Mouse (Mus musculus): ENCODE results near the gene Frem2.

The Frem2 gene

DNA sequence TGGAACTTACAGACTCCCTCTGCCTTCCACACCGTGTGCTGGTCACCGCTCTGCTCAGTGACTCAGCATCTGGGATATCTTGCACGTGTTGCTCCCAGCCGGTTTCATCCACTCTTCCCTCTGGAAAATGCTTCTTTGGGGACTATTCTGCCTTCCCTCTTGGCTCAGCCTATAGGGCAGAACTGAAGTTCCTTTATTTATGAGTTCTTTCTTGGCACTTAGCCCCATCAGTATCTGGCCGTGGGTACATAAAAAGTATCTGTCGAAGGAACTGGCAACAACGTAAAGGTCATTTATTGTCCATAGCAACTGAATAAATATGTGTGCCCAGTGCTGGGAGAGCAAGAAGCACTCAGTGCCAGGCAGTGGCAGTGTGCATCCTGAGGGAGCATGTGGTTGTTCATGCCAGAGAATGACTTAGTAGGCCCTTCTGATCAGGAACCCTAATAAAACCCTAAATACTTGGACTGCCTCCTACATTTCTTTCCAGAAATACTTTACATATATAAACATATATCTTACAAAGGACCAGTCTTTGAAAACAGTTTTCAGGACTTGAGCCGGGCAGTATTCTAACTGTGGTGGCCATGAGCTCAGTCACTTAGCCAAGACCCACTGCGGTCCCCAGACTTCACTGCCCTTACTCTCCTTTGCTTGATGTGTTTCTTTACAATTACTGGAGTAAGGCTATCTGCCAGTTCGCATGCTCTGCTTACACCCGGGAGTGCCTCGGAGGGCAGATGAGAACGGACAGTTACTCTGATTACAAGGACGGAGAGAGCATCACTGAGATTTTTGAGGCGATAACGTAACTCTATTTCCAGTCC lies 99.6 kb downstream of the Frem2 start:
- no peak for DNase-seq (ENCODE audit: low spot score)

DNA sequence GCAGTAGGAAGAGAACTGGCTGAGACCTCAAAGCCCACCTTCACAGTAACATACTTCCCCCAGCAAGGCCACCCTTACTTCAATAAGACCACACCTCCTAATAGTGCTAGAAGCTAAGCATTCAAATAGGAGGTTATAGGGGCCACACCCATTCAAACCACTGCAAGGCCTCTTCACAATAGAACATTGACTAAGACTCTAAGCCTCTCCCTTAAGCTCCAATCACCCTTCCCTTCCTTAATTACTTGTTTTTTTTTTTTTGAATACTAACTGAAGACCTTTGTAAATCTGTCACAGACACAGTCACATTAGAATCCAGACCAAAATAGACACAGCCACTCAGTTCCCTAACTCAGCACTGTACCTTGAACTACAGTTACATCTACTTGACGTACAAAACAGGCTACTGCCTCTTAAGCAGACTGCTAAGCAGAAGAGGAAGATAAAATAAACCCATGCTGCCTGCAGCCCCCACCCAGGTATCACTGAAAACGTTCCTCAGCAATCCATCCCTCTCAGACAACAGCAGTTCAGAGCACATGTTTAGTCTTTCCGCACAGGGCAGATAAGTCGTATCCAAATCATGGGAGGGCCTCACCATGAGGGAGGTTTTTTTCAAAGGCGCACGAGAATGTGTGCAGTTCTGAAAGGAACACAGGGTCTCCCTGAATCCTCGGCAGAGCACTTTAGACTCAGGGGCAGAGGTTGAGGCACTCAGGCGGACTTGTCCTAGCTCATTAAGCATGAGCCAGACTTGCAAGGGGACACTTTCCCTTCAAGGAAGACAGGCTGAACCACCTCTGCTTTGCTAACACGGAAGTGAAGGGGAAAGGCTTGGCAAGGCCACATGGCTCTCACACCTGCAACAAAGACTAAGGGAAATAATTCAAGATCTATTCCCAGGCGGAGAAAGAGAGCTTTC lies 101.9 kb downstream of the Frem2 start:
- DNase-seq (ENCODE audit: low spot score): no peak

DNA sequence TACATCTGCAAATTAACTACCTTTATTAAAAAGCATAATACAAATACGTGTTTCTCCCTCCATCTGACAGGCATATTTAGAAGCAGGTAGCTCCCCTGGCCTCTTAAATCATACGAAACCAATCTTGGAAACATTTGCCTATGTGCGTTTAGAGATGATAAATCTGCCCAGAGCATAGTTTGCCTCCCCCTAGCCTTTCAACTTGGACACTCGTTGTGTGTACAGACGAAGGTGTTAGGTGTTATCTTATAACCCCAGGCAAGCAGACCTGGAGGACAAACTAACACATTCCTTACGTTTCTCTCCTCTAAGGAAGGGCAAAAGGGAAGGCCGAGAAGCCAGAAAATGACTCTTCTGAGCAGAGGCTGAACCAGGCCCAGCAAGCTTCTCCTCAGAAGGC lies 104.5 kb downstream of the Frem2 start:
- no peak for DNase-seq (ENCODE audit: low spot score)

DNA sequence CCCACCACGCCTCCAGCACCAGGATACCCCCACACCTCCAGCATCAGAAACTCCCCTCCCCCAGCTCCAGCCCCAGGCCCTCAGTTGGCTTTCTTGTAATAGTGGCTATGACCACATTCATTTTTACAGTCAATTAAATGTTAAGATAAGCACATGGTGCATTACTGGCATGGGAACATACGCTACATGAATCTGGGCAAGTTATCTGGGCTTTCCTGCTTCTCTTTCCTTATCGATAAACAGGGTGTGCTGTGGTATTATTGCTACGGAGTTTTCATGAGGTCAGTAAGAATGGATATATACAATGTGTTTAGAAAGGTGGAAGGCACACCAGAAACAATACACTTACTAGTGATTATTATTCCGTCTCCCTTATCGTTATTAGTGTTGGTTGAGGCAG lies 125.1 kb downstream of the Frem2 start:
- no peak for DNase-seq (ENCODE audit: low spot score)

DNA sequence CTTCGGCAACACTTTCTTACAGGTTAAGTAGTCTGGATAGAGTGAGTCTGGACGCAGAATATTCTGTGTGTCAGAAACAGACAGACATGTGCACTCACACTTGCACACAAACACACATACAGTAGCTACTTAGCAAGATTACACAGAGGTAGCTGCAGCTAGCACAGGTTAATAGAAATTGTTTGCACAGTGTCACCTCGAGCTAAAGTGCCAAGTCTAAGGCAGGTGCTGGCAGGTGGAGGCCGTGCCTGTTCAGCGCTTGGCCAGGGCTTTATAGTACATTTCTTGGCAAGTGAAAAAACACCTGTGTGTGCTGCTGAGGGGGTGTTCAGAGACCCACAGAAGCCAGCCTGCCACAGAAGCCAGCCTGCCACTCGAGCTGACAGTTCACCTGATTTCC lies 126.8 kb downstream of the Frem2 start:
- no peak for DNase-seq (ENCODE audit: low spot score)

DNA sequence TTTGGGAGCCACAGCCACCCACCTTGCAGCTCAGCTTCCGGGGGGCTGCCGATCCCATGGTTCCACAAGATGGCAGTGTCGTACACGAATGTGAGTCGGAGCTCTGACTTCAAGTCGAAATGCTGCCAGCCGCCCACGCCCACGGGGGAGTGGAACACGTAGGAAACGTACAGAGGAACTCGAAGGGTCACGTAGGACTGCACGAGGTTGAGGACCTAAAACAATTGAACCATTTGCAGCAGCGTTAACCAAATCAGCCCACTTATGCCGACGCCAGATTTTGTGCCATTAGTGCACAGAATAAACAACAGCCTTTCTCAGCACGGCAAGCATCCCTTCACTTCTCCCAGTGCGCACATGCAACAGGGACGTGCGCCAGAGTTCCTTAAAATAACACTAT lies 131.4 kb downstream of the Frem2 start:
- peak; percentile 62 for DNase-seq (ENCODE audit: low spot score)

DNA sequence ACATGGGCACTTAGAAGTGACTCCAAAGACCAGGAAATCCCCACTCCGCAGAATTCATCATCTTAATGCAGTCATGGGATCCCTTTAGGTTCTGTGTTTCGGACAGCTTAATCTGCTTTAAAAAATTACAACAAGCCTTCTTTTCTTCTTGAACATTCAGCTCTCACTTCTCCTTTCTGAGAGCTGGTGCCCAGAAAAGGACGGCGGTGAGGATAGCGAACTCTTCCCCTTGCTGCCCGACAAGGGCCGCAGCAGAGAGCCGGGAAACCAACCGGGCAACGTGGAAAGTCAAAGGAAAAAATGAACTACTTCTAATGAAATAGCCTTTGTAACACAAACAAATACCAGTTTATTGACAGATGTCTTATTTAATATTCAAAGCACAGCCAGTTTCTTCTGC lies 134.4 kb downstream of the Frem2 start:
- no peak for DNase-seq (ENCODE audit: low spot score)

DNA sequence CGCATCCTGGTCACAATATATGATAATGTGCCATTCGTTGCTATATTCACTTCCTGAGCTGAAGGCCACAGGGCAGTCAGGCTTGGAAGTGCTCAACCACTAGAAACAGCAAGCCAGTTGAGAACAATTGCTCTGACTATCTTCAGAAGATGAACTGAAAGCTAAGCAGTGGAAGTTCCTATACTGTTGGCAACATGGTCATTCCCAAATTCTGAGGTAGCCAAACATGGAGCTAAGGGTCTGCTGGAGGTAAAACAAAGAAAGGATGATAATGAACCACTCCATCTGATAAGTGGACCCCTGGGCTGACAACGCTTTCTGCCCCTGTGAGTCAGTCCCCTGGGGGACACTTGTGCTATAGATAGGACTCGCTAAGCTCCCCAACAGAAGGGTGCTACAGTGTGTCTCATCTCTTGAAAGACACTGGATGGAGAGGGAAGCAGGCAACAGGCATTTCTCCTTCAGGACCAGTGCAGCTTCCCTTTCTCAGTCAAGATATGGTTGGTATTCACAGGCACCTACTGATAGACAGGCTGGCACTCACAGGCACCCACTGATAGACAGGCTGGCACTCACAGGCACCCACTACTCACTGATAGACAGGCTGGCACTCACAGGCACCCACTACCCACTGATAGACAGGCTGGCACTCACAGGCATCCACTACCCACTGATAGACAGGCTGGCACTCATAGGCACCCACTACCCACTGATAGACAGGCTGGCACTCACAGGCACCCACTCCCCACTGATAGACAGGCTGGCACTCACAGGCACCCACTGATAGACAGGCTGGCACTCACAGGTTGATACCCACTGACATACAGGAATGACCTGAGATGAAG lies 142.7 kb downstream of the Frem2 start:
- no peak for DNase-seq (ENCODE audit: low spot score)

DNA sequence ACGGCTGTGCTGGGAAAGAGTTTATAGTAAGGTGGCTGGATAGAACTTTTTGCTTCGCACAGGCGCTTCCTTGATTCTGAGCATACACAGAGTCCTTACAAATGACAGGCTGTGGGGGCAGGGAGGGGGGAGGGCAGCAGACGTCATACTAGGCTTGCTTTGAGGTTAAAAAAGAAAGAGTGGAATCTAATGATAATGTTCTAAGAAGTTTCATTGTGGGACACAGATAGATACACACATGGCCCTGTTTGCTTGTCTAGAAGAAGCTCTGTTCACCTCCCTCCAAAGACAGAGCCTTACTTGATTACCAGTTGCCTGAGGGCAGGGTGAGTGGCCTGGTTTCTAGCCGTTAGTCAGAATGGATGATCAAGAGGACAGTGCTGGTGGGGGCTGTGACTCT lies 144.1 kb downstream of the Frem2 start:
- no peak for DNase-seq (ENCODE audit: low spot score)

DNA sequence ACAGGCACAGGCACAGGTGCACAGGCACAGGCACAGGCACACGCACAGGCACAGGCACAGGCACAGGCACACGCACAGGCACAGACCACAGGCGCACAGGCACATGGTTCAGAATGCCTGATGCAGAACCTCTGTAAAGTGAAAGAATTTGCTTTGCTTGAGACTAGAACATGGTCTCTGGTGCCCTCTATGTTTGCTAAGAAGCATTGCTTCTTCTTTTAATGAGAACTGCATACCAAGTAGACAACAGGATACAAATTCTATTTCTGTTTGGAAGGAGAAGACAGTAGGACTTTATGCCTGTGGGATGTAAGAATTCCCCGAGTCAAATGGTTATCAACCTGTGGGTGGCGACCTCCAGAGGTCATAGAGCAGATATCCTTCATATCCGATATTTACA lies 154.7 kb downstream of the Frem2 start:
- no peak for DNase-seq (ENCODE audit: low spot score)

DNA sequence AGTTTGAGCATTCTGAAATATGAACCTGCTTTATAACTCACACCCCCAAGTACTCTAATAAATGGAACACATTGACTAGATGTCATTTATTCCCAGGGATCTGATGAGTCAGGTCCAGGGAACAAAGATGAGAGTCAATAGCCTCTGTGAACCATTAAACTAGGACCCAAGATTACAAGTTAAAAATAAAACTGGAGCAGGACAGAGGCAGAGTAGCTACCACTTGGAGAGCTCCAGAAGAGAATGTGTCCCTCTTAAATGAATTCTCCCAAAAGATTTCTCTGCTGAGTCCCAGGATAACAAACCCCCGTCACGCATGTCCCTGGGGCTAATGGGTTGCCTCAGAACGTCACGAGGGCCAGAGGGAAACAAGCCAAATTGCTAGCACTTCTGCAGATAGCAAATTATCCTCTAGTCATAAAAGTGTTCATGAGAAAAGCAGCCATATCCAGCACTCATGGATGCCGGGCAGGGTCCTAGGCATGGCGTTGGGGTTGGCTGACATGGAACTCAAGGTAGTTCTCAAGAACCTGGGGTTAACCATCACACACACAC lies 158.7 kb downstream of the Frem2 start:
- DNase-seq (ENCODE audit: low spot score): no peak

DNA sequence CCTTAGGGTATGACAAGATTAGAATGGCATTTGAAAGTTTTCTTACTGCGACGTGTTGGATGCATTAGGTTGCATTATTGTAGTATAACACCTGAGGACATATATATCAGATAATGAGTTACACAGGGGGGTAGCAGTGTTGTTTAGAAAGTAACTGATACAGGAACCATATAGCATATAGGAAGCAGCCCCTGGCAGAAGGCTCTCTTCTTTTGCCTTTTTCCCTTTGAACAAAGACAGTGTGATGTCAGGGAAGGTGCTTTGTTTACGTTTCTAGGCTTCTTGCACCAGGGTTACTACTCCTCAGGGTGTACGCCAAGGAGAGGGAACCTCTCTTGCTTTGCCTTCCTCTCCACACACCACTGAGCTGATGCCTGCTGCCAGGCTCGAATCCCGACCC lies 168.8 kb downstream of the Frem2 start, which contains the start of gene Stoml3:
Stoml3 (plus strand) TSS at position 301 of the 400 bp plus-strand sequence.
- DNase-seq (ENCODE audit: low spot score): no peak

DNA sequence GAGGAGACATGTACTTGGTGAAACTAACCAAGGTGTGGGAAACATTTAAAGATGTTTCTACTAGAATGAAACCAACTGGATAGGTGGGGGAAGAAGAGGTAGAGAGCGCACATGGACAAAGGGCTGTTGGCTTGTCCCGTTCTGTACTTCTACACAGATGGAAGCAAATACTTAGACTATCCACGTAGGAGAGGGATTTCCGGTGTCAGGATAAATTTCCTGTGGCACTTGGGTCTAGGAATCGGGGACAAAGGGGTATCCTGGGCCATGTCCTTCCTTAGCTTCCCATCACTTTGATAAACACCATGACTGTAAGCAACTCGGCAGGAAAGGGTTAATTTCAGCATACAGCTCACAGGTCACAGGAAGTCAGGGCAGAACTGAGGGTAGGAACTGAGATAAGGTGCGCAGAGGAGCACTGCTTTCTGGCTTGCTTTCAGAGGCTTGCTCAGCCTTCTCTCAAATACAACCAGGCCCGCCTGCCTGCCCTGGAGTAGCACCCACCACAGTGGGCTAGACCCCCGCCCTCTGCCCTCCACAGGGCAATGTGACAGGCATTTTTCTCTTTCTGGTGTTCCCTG lies 170.1 kb downstream of the Frem2 start:
- no peak for DNase-seq (ENCODE audit: low spot score)

DNA sequence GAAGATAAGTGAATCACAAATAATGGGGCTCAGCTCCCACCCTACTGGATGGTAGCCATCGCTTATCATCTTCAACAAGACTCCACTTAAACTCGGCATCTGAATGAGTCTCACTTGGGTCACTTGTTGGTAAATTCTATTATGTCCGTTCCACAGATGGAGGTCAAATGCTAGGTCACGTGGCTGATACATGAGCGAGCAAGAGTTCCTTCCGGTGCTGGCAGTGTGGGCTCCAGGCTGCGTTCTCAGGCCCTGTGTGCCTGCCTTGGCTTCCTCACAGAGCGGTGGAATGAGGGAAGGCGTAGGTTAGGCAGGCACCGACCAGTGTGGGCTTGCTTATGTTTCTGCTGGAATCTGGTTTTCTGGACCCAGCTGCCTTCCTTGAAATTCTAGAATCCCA lies 170.6 kb downstream of the Frem2 start:
- DNase-seq (ENCODE audit: low spot score): no peak

DNA sequence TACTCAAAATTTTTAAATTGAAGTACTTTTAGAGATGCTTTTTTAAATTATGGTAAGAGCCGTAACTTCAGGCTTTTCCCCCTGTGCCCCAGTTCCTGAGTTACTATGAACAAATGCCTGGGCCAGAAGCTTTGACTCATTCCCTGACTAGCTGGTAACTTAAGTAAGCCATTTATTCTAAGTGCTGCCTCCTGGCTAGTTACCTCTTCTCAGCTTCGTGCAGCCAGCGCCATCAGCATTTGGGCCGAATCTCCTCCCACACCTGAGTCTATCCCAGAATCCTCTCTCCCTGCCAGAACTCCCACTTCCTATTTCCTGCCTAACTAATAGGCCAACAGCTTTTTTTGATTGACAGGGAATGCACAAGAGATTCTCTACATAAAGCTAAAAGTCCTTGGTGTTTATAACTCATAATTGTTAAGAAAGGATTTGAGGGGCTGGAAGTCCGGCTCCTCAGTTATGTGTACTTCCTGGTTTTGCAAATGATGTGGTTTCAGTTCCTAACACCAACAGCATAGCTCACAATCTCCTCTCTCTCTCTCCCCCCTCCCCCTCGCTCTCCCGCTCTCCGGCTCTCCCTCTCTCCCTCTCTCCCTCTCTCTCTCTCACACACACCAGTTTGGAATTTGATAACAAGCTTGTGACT lies 173.6 kb downstream of the Frem2 start:
- DNase-seq (ENCODE audit: low spot score): no peak

DNA sequence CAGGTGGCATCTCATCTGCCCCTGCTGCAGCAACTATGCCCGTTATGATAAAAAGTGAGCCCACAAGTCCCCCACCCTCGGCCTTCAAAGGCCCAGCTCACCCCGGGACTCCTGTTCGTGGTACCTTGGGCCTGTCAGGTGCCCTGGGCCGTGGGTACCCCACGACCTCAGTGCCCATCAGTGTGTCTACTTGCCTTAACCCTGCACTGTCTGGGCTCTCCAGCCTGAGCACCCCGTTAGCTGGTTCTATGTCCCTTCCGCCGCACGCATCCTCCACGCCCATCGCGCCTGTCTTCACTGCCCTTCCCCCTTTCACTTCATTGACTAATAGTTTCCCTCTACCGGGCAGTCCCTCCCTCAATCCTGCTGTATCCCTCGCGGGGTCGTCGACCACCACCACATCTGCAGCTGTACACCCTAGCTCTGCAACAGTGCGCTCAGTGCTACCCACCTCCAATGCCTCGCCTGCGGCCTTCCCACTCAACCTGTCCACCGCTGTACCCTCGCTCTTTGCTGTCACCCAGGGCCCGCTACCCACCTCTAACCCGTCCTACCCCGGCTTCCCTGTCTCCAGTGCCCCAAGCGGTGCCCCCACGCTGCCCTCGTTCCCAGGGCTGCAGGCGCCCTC lies 178.6 kb downstream of the Frem2 start:
- DNase-seq (ENCODE audit: low spot score): no peak

DNA sequence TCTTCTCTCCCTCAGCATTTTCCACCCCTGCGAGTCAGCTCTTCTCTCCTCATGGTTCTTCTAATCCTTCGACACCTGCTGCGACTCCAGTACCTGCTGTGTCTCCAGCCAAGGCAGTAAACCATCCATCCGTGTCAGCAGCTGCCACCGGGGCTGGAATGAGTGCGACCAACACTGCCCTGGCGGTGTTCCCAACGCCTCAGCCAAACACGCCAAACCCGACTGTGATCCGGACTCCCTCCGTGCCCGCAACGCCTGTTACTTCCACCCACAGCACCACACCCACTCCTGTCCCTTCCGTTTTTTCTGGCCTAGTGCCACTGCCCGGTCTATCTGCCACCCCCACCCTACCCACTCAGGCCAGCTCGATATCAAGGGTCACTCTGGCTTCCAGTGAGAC lies 179.7 kb downstream of the Frem2 start:
- peak; percentile 16 for DNase-seq (ENCODE audit: low spot score)

DNA sequence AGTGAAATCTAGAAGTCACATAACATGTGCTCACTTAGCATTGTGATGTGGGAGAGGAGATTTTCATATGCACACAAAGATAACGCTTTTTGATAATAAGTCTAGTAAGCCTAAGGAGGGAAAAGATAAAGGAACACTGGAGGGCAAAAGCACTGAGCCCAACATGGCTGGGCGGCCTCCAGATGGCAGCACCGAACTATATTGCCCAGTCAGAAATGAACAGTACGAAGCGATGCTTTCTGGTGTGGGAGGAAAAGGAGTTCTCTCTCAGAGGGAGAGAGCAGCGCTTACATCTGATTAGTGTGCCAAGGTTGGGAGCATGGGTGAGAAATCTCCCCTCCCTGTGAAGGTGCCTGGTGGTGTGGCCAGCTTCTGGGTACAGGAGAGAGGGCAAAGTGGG lies 181.3 kb downstream of the Frem2 start:
- DNase-seq (ENCODE audit: low spot score): peak; percentile 40

DNA sequence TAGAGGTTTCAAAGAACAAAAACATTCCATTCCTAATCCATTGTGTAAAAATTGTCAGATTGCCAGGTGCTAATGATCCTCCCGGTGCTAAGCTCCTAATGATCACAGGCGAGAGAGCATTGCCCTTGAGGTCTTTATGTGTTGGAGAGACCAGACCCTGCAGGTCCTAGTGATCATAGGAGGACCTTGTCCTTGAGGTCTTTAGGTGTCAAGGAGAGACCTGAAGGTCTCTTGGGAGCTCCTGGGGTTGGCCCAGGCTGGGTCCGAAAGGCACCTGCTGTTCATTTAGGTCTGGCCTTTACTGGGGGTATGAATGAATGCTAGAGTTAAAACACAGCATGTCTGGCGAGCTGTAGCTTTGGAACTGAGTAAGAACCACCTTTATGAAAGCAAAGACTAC lies 183.0 kb downstream of the Frem2 start:
- no peak for DNase-seq (ENCODE audit: low spot score)

DNA sequence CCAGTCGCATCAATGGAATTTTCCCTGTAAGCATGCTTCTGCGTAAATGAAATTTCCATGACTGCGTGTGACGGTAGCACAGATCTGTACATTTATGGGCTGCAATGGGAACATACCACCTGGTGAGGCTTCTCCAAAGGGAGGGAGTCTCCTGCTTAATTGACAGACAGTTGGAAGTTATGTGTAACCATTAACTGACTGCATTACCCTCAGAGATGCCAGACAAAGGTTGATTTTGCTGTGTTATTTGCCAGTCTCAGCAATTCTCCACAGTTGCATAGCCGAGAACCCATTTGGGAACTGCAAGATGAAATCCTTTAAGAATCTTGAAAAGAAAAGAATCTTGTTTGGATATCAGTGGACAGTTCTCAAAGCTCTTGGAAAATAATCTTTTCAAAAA lies 185.1 kb downstream of the Frem2 start:
- DNase-seq (ENCODE audit: low spot score): no peak

DNA sequence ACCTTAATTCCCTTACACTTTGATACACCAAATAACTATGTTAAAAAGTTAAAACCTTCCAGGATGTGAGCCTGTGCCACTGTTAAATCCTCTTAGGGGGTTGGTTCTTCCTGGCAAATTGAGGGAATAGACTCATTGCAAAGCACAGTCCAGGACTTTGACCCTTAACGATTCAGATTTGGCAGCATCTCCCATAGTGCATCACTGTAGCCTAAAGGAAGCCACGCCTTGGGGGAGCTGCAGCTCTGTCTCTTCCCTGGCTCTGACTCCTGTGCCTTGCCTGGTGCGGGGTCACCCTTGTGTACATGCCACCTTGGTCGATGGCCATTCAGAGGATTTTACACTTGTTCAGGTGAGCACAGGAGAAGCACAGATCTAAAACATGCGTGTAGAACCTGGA lies 187.5 kb downstream of the Frem2 start:
- DNase-seq (ENCODE audit: low spot score): no peak
